Mouse (Mus musculus) ovary, adult 18-20 months (tissue): Measurements from ENCODE around the gene Usp18.

Experiments
- DNase-seq: peaks from one replicate; pipeline ENCODE4 v3.0.0; 2022; ENCODE audit warnings: low spot score, mixed read lengths

The Usp18 gene

DNA sequence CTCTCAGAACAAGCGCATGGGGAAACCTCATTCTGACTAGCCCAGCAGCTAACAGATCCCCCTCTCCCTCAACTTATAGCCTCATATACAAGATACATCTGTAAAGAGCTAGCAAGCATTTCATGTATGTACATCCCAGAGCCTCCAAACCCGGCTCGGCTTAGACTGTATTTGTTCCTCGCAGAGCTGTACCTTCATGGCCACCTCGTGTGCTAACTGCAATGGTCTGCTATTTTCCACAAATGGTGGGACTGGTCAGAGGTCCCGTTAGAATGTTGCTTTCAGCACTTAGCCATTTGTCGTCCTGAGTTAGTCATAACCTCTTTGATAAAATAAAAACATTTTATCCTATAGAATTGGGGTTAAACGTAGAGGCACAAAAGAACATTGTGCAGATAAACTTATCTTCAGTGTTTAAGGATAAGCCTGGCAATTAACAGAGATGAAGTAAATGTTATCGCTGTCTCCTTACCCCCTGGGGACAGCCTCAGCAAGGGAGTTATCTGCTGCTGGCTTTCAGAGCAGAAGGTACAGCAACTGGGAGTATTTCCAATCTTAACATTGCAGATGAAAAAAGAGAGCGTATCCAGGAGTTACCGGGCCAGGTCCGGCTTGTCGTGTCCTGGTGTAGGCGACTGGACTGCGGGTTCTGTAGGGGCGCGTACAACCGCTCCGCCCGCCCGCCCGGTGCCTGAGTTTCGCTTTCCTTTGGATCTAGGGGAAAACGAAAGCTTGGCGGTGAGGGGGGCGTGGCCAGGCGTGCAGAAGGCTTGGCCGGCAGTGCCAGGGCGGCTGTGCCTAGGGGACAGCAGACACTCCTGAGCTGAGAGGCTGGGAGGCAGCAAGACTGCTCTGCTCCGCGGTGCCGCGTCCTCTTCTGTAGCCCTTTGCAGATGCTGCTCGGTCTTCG is at the start of gene Usp18:
Usp18 (plus strand) TSS at position 780 of the 910 bp plus-strand sequence.
- DNase-seq, result peak; percentile 88

DNA sequence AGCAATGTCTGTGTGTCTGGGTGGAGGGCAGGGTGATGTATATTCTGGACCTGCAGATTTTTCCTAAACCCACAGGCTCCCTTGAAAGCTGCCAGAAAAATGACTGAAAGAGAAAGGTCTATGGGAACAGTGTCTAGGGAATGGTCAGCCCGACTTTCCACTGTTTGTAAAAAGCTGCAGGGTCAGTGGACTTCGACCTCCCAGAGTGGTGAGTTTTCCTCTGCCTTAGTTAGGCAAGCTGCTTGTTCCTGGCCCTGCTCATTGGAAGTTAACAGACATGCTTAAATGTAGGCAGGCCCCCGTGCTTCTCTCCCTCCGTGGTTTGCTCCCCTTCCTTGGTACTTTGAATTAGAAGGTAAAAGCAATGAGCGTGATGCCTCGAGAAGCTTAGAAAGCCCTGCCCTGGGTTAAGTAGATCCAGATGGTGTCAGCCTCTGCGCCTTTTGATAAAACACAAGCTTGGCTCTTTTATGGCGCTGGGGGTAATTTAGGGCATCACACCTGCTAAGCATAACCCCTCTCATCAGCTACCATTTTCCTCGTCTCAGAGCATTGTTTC is 47.8 kb upstream of the Usp18 start:
- DNase-seq, result no peak

DNA sequence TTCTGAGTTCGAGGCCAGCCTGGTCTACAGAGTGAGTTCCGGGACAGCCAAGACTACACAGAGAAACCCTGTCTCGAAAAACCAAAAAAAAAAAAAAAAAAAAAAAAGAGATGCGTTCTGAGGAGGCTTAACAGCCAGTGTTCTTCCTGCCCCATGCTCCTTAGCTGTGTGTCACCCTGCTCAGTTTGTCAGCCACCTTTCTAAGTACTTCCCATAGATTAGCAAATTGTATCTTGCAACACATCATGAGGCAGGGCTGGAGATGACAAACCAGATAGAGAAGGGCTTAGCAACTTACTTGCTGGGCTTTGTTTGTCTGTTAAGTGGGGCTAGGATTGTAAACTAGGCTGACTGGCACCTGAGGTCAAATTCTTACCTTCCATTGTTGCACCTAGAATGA is 45.2 kb upstream of the Usp18 start:
- no peak for DNase-seq

DNA sequence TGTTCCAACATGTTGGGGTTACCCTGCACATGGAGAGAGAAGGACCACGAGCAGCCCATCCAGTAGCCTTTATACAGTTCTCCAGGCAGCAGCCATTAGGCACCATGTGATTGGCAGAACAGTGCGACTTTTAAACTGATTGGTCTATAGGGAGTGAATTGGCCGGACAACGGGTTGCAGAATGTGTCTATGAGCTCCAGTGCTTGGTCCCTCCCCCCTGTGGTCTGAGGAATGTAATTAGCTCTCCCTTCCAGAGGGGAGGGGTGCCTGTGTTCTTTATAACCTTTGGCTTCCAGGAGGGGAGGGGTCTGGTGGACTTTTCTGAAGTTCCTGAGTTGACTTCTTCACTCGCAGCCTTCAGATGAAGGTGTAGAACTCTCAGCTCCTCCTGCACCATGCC is 43.7 kb upstream of the Usp18 start:
- DNase-seq, result no peak

DNA sequence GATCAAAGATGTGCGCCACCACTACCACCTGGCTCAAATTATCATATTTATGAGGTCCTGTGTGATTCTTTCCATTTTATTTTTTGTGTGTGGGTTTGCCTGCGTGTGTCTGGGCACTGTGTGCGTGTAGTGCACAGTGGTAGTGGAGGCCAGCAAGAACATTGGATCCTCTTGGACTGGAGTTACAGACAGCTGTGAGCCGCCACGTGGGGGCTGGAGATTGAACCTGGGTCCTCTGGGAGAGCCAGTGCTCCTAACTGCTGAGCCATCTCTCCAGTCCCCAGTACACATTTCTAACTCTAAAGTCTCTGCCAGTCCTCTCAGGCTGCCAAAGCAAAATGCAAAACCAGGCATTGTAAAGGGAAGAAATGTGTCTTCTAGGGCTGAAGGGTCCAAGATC is 39.2 kb upstream of the Usp18 start:
- DNase-seq, result no peak

DNA sequence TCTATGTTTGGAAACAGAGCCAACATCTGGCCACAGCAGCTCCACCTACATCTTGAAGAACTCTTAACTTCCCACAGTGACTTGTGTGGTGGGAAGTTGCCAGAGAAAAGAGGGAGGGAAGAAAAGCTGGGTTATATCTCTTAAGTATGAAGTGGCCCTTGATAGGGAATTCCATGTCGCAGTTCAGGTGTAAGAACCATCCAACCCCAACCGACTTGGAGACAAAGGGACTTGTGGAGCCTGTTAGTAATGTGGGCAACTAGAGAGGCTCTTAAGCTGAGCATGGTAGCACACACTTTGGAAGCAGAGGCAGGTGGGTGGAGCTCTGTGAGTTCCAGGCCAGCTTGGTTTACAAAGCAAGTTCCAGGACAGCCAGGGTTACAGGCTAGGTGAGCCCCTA is 36.1 kb upstream of the Usp18 start:
- no peak for DNase-seq

DNA sequence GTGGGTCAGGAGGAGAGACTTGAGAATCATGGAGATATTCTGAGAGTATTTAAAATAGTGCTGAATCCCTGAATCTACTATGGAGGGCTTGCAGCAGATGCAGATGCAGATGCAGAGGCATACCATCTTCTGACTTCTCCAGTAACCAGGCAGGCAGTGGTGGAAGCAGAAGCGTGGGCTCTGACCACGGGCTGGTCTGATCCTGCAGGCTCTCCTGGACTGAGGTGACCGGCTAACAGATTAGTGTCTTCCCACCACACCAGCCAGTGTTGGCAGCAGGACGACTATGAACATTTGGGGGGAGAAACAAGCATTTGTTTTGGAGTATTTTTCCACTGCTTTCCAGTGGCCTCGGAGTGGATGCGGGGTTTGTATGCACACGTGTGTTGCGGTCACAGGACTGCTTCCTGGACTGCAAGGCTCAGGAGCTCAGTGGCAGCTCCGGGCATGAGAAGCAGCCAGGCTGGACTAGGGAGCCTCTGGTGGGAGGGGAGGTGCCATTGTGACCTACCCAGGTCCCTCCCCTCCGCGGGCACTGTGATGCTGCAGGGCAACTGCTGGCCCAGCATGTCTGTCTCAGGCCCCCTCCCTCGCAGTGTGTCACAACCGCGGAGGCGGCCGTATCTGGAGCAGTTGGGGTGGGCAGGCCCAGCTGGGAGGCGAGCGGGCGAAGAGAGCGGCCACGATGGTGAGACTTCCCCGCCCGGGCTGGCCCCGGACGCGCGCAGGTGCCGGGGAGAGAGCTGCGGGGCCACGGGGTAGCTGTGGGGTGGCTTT is 35.4 kb upstream of the Usp18 start, which contains the start of gene Tuba8:
Tuba8 (plus strand) TSS at position 548 of the 777 bp plus-strand sequence.
- DNase-seq, result peak; percentile 43

DNA sequence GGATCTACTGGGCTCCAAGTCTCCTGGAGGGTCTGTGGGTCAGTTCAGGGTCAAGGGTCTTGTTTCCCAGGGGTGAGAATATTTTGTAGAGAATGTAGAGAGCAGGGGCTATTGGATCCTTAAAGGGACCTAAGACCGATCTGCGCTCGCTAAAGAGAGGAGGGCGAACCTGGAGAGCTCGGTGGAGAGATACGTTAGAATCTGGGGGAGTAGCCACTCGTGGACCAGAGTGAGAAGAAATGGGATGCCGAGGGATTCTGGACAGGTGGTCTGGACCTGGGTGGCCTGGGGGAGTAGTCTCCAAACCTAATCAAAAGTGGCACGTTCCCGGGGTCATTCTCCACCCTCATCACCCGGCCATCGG is 34.8 kb upstream of the Usp18 start:
- no peak for DNase-seq

DNA sequence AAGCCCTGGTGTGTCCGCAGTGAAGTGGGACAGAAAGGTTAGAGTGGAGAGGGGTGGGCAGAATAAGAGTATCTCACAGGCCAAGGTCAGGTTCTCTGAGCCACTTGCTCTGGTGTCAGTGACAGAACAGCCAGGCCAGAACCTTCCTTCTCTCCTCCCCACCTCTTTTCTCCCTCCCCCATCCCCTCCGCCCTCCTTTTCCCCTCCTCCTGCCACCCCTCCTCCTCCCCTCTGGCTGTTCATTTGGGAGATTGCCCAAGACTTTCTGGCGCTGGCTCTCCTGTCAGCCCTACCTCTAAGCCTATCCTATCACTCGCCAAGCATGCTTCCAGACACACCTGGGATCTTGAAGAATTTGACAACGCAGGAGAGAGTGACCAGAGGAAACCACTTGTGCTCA is 34.0 kb upstream of the Usp18 start:
- no peak for DNase-seq

DNA sequence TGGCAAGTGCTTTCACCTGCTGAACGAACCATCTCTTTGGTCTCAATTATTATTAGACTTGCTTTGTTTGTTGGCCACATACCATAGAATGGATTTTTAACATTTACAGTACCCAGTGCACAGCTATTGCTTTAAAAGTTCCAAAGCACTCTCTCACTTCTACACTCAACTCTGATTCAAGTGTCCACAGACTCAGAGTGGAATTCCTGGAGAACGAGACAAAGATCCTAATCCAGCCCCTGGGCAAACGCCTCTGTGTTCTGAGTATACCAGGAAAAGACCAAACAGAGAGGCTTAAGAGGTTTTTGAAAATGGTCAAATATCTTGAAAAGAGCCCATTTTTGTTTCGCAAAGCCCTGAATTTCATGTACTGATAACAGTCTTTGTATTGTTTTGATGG is 32.7 kb upstream of the Usp18 start:
- DNase-seq, result no peak

DNA sequence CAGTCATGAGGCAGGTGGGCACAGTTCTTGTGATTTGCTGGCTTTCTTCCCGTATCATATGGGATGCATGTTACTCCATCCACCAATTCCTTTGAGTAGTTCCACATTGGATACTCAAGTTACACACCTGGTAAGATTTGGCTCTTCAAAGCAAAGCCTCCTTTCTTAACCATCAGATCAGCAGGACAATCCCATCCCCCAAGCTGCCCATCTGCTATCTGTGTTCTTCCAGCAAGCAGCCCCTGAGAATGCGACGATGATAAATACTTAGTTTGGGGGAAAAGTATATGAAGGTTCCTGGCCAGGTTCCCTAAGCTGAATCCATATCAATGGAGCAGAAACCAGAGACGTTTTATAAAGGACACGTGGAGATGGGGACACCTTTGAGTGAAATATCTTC is 31.5 kb upstream of the Usp18 start:
- no peak for DNase-seq

DNA sequence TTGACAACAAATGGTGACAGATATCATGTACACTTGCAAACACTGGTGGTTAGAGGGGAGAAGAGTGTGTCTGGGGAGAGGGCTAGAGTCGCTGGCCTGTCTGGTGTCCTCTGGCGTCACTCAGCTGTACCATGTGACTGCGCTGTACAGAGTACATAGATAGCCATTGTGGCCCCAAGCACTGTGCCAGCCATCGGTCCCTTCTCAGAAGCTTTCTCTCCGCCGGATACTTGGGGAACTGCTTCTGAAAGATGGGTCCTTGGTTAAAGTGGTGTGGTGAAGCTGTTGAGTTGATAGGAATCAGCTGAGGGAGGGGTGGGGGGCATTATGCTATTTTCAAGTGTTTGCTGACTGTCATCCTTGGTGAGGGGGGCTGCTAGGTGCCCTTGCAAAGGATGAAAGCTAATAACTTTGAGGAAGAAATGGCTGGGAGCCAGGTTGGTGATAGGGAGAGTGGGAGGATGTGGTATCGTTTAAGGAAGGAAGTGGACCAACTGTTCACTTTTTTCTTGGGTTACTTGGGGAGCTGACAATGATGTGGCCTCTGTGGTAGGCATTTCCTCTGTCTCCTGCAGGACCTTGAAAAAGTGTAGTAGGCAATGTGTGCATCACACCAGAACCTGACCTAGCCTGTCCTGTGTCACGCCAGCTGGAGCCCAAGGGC is 30.9 kb upstream of the Usp18 start:
- DNase-seq, result no peak

DNA sequence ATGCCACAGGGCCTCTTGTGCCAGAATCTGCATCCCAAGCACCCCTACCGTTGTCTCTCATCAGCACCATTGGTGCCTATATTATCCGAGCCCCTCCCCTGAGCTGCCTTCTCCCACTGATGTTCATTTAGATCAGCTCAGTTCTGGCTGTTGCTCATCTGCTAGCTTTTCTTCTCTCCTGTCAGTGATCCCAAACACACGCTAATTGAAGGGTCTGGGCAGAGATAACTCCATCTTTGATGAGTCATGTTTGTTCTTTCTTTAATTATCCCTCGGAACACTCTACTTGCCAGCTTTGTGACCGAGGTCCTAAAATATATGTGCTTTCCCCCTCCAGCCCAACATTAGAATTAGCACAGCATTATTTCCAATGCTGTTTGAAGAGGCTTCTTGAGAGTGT is 30.4 kb upstream of the Usp18 start:
- DNase-seq, result no peak

DNA sequence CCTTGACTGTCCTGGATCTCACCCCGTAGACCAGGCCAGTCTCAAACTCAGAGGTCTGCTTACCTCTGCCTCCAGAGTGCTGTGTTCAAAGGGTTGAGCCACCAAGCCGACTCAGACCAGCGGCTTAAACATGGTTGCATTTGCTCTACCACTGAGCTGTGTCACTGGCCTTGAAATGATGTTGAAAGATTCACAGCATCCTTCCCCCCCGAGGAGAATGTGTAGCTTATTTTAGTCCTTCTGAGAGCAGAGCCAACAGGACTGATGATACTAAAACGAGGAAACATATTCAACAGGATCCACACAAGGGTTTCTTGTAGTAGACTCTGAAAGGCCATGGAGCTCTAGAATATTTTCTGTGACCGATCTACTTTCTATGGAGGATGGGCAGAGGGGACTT is 29.8 kb upstream of the Usp18 start:
- no peak for DNase-seq

DNA sequence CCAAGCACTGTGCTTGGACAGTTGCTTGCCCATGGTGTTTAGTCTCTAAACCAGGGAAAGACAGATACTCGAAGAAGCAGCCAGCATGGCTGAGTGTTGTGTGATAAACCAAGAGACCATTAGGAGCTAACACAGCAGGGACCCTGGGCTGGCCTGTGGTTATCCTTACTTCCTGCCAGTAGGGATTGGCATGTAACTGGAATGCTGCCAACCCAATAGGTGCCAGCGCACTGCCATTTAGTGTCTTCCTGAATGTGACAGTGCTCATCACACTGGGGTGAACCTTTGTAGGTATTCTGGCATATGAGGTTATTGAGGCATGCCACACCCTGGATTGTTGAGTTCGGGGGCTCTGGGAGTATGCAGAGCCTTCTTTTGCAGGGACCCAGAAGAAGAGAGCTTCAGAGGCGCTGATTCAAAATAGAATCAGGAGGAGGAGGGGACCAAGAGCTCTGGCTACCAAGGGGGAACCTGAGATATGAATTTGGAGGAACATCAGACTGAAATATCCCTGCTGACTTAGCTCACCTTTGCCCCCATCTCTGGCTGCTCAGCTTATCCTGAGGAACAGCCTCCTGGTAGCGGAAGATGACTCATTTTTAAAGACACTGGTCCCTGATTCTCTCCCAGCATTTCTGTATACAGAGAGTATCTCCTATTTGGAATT is 29.0 kb upstream of the Usp18 start:
- no peak for DNase-seq

DNA sequence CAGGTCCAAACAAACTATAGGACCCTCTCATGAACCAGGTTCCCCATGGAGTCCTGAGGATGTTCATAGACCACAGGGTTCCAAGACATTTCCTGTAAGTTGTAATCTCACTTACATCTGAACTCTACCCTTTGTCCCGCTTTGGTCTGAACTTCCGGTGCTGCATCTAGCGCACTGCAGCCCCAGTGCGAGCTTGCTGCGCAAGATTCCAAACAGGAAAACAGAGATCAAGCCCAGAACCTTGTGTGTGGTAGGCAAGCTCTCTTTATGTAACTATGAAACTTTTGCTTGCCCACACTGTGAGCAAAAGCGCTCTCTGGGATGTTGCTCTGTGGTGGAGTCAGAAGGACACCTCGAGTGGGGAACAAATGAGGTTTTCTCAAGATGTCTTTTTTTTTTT is 27.7 kb upstream of the Usp18 start:
- no peak for DNase-seq

DNA sequence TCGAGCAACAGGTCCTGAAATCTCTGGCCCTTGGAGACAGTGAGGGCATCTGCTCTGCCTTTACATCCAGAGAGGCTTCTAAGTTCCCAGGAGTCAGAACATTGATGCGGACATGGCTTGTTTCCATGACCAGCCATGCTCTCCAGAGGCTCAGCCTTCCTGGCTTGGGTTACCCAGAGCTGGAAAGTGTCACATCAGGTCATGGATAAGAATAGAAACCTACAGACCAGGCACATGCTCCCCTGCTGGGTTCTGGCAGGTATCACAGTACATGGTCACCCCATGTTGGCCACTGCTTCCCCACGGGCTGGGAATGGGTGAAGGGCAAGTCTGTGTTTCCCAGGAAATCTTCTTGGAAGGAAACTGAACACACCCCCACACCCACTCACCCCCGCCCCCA is 26.3 kb upstream of the Usp18 start:
- no peak for DNase-seq

DNA sequence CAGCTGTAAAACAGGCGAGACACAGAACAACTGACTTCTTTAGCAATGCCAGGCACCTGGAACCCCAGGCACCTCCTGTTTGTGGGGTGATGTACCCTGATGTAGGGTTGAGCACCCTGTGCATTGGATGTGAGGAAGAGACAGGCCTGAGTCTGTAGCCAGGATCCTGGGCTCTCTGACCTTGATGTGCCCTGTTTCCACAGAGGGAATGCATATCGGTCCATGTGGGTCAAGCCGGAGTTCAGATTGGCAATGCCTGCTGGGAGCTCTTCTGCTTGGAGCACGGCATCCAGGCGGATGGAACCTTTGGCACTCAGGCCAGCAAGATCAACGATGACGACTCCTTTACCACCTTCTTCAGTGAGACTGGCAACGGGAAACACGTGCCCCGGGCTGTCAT is 25.5 kb upstream of the Usp18 start:
- DNase-seq, result no peak

DNA sequence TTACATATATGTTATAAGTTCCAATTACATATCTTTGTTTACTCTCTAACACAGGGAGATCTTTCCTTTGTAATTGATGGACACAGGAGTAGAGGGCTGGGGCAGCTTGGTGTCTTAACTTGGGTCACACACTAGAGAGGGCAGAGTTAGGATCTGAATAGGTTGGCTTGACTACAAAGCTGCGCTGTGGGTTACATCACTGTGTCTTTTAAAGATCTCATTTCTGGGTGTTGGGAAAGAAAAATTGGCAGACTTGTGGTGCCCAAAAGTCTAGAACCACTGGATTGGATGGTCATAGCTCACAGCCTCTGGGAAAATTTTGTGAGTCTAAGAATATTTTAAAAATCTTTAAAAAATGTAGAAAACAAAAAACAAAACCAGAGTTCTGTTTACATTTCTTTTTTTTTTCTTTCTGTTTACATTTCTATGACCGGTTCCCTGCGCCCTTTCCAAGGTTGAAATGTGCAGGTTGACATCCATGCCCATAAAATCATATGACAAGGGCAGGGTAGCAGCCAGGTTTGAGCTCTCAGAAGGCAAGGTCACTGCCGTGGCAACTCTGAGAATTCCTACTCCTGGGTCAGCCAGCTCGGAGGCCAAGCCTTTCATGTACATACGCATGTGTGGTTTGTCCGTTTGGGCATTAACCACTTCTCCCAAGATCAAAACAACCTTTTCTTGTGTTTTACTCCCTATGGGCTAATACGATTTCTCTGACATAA is 23.7 kb upstream of the Usp18 start:
- no peak for DNase-seq

DNA sequence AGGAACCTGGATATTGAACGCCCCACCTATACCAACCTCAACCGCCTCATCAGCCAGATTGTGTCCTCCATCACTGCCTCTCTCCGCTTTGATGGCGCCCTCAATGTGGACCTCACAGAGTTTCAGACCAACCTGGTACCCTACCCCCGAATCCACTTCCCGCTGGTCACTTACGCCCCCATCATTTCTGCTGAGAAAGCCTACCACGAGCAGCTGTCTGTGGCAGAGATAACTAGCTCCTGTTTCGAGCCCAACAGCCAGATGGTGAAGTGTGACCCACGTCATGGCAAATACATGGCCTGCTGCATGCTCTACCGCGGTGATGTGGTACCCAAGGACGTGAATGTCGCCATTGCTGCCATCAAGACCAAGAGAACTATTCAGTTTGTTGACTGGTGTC is 22.7 kb upstream of the Usp18 start:
- no peak for DNase-seq

DNA sequence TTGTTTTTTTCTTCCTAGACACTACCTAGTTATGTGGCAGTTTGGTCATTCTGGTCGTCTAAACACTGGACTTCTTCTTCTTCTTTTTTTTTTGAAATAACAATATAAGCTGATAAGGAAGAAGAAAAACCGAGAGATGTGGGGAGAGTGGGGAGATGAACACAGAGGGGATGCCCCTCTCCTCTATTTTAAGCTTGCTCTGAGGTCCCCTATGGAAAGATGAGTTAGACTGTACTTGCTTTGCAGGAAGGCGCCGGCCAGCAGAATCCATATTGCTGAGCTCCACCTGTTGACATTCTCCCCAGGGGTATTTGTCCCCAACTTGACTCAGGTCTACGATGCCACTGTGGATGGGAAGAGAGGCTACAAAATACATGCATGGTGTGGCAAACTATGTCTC is 21.6 kb upstream of the Usp18 start:
- DNase-seq, result no peak
